Mouse (Mus musculus) stomach, adult 2 months (tissue): ENCODE measurements around the gene 4921517D22Rik. TPM values are rescaled to one million over a fixed set of nuclear protein-coding genes. Genes with fewer than 3 reads are reported as not detected.

Experiments
- polyA plus RNA-seq: library from polyadenylated mRNA; depleted of rRNA; stranded (reverse); fragments of >200 nt; gene quantifications from 2 replicates; pipeline ENCODE4 v1.2.3, GENCODE M21; 2012; rRNA removed

Gene 4921517D22Rik
- polyA plus RNA-seq, result not detected in 2 replicates

GRCm38 (mm10) chr13:59694008-59694407 is at the start of gene 4921517D22Rik:
4921517D22Rik (minus strand) TSS chr13:59694108.

DNA sequence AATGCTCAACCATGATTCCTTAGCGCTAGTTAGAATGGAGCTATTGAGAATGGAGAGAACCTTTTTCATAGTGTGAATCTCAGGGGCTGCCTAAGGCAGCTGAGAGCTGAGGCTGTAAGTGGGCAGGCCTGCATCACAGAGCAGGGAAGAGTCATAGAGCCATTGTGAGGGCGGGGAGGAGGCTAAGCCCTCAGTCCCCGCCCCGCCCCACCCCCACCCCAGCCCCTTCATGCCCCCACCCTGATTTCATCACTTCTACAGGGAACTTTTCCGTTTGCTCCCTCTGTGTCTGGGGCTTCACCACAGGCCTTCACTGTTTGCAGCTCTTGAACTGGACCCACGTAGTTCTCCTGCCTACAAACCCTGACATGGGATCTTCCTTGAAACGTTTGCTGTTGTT is 37.7 kb upstream of the 4921517D22Rik start, which contains the start of gene Spata31d1d:
TSS of gene Spata31d1d (minus strand) at position 101 of the 400 bp plus-strand sequence.

GRCm38 (mm10) chr13:59711984-59712383 is 18.1 kb upstream of the 4921517D22Rik start, which contains the start of gene Spata31d1b:
Spata31d1b (plus strand) TSS chr13:59712284.

DNA sequence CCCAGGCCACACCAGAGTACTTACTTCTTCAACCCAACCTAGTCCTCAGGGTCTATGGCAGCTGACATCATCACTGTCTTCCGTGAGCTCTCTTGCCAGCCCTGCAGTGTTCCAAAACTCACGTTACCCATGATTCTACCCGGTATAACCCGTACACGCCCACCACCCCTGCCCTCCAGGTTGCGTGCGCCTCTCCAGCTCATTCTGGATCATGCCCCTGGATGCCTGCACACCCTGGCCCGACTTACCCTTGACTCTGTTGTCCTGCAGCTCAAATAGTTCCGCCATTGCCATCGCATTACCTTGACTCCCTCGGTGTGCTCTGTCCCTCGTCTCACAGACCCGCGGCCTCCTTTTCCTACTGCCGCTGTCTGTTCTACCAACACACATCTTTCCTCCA is 16.3 kb upstream of the 4921517D22Rik start, which contains the start of gene Spata31d1a:
TSS of gene Spata31d1a (minus strand) at position 101 of the 400 bp plus-strand sequence.

DNA sequence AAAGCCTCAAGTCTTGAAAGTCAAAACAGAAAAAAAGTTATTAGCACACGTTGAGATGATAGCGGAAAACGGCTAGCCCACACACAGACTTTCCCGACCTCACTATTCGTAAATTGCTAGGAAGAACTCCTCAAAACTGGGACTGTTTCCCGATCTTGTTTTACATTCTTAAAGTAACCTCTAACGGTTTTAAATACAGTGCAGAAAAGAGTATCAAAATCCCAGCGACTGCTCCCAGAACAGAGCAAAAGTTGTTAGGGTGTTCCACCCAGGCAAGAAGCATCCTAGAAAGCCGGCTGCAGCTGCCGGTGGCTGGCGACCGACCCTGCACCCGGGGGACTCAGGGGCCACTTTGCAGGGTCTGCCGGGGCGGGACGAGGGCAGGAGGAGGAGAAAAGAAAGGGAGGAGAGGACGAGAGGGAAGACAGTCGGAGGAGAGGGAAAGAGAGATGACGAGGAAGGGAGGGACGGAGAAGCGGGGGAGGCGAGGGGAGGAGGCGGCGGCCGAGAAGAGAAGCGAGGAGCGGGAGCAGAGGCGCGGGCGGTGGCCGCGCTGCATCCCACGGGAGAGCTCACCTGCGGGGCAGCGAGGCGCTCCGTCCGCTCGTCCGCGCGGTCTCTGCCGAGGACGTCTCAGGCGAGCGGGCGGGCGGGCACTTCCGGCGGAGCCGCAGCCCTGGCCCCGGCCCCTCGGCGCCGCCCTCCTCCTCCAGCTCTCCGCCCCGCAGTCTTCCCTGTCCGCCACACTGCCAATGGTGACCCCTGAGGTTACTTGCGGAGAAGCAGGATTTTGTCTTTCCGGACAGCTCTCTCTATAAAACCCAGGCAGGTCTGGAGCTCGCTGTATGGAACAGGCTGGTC is 18.5 kb downstream of the 4921517D22Rik start, which contains the start of gene Golm1:
TSS of gene Golm1 (minus strand) at position 661 of the 861 bp plus-strand sequence.

Other genes with a start within 250 kb of the 4921517D22Rik start
- gene Agtpbp1, start 108.9 kb downstream of the 4921517D22Rik start, polyA plus RNA-seq, result 1.0 and 1.5 TPM in 2 replicates
- 8.2 and 11.1 TPM in 2 replicates for gene Naa35, start 108.8 kb downstream of the 4921517D22Rik start, polyA plus RNA-seq
- gene Golm1, start 18.3 kb downstream of the 4921517D22Rik start, polyA plus RNA-seq, result 27.7 and 38.3 TPM in 2 replicates
- gene Spata31d1a, start 16.2 kb upstream of the 4921517D22Rik start, polyA plus RNA-seq, result not detected in 2 replicates
- gene Spata31d1b, start 18.2 kb upstream of the 4921517D22Rik start, polyA plus RNA-seq, result 0.02 TPM in 1 of 2 replicates, not detected in the other
- gene Spata31d1d, start 37.6 kb upstream of the 4921517D22Rik start, polyA plus RNA-seq, result not detected in 2 replicates
- gene 1700014D04Rik, start 52.6 kb upstream of the 4921517D22Rik start, polyA plus RNA-seq, result not detected in 2 replicates
- 26.5 and 27.6 TPM in 2 replicates for gene Isca1, start 75.7 kb upstream of the 4921517D22Rik start, polyA plus RNA-seq
- gene Gm49354, start 88.1 kb upstream of the 4921517D22Rik start, polyA plus RNA-seq, result not detected in 2 replicates
- 6.8 and 8.3 TPM in 2 replicates for gene Tut7, start 129.0 kb upstream of the 4921517D22Rik start, polyA plus RNA-seq